Mouse (Mus musculus): ENCODE data around the gene Ndufs1.

GRCm38 (mm10) chr1:63201672-63202071 lies 25.0 kb upstream of the Ndufs1 start:
- no peak for TF ChIP-seq CTCF (IDR thresholded peaks at IDR 0.05; ENCODE audit: extremely low read depth, insufficient read depth, insufficient read length, insufficient replicate concordance)
- TF ChIP-seq POLR2A (IDR thresholded peaks at IDR 0.05; ENCODE audit: low read depth, low read length) = no peak

All from spleen, adult 2 months (tissue).